Mouse (Mus musculus) CD4-positive, CD25-positive, alpha-beta regulatory T cell, adult 4 months (primary cell): Measurements from ENCODE around the gene Ggt5. TPM values are rescaled to one million over a fixed set of nuclear protein-coding genes. Genes with fewer than 3 reads are reported as not detected.
A peak's percentile ranks its signal among the peaks of the same experiment; 100 is the strongest.

Experiments used
- ATAC-seq: one replicate; pipeline ENCODE4 v1.8.0; 2017
- polyA plus RNA-seq, 2 experiments: library from polyadenylated mRNA; unstranded; fragments of 100-300 nt; shearing (Covaris generic); gene quantifications; one replicate each; pipeline ENCODE4 v1.2.1; 2017

The Ggt5 gene
- polyA plus RNA-seq, 2 experiments from 2014 or later, result 0.27 to 0.76 TPM

DNA sequence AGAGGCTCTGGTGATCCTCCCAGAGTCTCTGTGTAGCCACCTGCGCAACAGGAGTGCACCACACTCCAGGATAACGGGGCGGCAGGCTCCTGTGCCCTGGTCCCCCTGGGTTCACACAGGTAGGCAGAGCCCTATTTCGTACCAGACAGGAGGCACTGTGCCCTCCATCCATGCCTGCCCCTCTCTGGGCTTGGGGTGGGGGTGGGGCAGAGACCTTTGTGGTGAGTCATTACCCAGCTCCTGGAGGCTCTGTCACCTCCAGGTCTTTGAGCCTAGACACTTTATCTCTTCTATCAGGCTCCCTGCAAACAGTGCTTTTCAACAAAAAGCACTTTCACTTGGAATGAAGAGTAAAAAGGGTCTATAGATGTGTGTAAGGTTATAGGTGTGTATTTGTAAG is 20.3 kb upstream of the Ggt5 start:
- ATAC-seq, result no peak

DNA sequence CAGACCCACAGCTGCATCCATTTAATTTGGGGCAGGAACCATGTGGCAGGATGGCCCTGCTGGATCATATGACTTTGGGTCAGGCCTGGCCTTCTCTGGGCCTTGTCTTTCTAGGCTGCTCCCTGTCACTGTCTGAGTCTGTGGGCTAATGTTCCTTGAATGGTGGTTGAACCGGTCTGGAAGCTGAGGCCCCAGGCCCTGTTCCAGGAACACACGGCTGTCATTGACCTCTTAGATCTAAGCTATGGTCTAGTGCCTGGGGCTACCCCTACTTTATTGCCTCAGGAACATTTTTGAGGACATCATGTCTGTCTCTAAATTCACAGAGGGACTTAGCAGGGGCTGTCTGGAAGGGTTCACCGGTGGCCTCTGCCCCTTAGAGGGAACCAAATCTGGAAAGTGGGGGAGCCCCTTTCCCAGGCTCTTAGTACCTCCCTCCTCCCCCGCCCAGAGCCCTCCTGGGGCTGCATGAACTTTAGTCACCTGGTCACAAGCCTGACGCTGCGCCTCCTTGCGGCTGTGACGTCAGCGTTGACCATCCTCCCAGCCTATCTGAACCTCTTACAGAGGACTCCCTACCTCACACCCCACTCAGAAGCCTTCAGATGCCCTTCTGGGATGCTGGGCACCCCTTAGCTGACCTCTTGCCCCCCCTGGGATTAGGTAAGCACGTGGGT is 18.0 kb upstream of the Ggt5 start:
- no peak for ATAC-seq

DNA sequence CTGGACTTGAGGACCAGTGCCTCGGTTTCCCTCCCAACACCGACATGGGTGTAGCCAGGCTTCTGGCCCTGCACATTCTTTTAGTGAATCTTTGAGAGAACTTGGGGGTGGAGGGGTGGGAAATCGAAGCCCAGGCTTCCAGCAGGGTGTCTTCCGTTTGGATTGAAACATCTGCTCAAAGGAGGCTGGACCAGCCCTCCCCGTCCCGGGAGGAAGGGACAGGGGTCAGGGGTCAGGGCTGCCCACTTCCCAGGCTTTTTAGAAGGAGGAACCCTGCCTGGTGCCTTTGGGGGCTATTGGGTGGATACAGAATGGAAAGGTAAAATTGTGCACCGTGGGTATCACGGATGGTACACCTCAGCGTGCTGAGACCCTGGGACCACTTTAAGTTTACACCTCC is 17.2 kb upstream of the Ggt5 start:
- no peak for ATAC-seq

DNA sequence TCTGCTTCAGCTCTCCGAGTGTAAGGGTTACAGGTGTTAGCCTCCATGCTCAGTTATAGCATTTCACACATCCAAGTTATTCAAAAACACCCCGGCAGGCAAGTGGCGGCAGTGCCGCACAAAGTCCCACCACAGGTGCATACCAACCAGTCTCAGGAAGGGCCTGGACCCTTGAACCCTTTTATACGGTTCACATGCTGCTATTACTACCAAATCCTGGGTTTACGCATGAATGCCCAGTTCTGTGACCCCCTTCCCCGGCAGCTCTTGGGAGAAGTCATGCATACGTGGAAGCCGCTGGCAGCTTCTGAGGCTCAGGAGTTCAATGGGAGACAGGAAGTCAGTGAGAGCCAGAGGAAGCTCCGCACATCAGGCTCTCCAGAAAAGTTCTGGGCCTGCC is 16.0 kb upstream of the Ggt5 start:
- ATAC-seq, result no peak

DNA sequence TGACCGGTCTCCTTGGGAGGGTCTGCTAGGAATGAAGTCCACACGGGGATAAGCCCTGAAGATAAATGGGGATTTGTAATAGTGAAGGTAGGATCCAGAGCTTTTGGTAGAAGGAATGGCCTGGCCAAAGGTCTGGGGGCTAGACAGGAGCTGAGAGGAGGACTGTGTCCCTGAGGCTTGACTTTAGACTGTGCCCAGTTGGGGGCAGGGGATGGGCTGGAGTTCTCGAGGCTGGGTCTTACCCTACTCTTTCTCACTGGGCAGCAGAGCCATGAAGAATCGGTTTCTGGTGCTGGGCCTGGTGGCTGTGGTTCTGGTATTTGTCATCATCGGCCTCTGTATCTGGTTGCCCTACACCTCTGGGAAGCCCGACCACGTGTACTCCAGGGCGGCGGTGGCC is 15.2 kb upstream of the Ggt5 start:
- ATAC-seq, result no peak

DNA sequence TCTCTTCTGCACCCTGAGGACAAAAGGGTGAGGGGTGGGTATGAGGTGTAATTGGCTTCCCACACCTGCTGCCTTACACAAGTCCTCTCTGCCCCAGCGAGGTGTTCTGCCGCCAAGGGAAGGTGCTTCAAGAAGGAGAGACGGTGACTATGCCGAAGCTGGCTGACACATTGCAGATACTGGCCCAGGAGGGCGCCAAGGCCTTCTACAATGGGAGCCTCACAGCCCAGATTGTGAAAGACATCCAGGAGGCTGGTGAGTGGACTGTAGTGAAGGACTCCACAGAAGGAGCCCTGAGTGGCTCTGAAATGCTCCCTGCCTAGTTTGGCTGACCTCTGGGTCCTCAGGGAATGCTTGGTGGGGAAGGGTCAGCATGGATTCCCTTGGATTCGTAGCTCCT is 10.0 kb upstream of the Ggt5 start:
- no peak for ATAC-seq

DNA sequence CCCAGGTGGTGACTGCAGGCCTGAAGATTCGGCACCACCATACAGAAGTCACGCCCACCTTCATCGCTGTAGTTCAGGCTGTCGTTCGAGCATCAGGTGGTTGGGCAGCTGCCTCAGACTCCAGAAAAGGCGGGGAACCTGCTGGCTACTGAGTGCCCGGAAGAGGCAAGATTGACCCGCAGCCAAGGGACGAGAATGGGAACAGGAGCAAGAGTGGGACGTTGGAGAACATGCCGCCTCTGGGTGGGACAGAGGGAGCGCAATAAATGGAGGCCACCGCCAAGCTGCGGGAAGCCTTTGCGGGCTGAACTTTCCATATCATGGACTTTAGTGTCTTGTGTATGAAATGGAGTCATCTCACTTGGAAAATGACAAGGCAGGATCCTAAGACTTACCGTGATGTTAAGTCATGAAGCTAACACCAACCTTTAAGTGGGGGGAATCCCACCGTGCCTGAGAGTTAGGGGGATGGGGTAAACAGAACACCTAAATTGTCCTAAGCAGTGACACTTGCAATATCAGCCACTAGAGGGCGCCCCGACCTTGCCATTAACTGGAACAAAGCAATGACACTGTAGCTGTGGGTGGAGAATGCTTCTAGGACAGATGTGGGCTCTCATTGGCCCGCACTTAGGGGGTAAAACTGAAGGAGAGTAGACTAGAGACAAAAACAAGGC is 3.1 kb upstream of the Ggt5 start:
- ATAC-seq, result peak; percentile 88

DNA sequence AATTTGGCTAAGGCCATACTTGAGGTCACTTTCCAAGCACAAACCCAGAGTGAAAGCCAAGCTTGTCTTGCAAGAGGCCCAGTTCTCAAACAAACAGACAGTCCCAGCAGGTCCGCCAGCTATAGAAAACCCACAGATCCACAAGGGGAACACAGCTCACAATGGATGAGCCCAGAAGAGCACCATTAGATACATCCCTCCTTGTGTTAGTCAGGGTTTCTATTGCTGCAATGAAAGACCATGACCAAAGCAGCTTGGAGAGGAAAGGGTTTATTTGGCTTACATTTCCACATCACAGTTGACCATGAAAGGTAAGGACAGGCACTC is 2.6 kb upstream of the Ggt5 start:
- no peak for ATAC-seq

DNA sequence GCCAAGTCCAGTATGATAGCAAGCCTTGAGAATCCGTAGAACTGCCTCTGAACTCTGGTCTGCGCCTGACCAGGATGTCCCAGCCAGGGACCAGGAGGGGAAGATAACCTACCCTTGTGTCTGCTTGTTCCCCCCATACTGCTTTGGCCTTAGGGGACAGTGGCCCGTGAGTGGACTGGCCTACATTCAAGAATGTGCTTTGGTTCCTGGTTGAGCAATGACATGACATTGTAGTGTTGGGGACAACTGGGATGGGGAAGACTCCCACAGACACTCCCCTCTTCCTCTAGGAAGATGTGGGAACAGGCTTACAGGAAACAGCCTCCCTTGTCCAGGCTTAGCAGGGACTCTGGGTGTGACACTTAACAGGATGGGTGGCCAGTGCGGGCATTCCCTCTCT is 1.4 kb upstream of the Ggt5 start:
- no peak for ATAC-seq

DNA sequence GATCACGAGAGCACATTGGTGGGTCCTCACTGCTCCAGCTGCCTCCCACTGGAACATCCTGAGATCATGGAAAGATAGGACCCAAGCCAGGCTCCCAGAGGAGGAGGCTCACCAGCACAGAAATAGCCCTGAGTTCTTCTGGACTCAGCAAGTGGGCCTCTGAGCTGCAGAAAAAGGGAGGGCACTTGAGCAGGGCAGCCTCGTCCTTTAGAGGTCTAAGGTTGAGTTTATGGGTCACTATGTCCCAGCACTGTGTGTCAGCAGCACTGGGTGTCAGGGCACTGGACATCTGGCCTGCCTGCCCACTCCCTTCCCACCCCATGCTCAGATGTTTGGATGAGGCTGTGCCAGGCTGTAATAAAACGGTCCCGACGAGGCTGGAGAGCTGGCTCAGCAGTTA is 804 bp upstream of the Ggt5 start:
- no peak for ATAC-seq

DNA sequence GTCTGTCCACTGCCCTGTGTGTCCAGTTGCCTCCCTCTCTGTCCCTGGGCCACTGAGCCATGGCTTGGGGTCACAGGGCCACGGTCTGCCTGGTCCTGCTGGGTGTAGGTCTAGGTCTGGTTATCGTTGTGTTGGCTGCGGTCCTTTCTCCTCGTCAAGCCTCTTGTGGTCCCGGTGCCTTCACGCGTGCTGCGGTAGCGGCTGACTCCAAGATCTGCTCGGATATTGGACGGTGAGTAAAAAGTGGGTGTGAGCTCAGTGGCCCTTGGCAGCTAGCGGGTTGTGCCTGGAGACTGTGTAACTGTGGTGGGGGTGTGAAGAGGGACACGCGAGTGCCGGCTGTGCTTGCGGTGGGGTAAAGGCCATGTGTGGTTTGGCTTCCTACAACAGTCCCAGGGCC is 511 bp downstream of the Ggt5 start:
- ATAC-seq, result no peak

DNA sequence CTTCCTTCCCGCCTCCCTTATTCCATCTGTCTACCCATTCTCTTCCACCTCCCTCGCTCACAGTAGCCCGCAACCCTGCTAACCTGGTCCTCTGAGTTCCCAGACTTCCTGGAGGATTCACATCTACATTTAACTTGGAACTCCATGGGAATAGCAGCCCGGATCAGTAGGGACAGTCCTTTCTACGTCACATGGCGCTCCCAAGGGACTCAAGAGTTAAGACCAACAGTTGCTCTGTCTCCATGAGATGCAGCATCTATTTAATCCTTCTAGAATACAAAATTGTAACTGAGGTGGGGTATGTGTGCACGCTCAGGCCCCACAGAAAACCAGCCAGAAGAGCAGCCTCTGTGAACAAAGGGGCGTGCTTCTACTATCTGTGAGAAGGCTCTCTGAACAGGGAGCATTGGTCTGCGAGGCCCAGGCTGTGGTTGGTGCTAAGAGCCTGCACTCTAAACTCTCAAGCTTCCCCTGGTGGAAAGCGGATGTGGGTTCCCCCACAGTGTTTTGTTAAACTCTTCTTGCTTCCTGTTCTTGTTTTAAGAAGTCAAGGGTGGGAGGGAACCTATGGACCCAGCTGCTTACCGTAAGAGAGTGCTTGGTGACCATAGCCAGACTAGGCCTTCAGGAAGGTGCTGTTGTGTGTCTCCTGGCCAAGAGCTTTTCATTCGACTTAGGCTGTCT is 2.2 kb downstream of the Ggt5 start:
- peak; percentile 99 for ATAC-seq

DNA sequence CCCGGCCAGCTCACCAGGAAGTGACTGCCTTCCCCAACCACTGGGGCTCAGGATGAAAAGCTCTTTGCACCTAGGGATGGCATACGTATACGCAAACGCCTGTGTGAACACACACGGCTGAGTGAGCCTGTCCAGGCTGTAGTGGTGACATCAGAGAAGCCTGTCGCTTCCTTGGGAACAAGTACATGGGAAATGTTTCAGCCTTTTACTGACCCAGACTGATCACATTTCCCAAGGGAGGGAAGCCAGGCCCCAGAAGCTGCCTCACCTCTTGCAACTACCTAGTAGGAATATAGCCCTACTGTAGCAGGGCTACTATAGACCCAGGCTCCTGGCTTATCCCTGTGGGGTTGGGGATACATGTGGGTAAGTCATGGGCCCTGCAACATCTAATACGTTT is 3.4 kb downstream of the Ggt5 start:
- no peak for ATAC-seq

DNA sequence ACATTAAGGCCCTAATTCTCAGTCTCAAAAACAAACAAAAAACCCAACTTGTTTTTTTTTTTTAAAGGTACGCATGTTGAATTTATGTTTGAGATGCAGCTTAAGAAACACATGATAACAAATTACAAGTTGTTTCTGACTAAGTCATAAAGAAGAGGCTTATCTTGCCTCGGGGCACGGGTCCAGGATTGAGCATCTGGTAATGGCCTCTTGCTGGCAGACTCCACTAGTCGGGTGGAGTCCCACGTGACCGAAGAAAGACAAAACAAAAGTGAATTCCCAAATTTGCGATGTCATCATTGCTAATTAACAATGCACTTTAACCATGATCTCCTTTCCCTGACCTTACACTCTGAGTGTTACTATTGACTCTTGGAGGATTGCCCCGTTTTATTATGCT is 6.8 kb downstream of the Ggt5 start:
- ATAC-seq, result no peak

DNA sequence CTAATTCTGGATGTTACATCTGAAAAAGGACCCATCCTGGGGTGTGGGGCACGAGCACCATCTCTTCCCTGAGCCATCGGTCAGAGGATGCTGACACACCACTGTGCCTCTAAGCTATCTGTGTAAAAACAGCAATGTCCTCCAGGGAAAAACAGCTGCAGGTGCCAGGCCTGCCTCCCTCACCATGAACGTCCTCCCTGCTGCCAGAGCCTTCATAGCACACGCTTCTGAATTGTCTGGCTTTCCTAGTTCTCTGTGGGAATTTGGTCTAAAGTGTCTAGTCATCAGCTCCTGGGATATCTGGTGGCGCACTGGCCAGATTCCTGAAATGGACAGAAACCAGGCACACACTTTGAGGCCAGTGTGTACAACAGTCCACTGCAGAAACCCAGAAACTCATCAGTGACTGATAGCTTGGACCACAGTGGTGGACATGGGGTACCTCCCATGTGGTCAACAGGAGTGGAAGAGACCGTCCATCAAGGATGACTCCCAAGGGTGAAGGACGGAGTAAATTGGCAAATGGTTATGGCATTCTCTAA is 11.1 kb downstream of the Ggt5 start:
- no peak for ATAC-seq

DNA sequence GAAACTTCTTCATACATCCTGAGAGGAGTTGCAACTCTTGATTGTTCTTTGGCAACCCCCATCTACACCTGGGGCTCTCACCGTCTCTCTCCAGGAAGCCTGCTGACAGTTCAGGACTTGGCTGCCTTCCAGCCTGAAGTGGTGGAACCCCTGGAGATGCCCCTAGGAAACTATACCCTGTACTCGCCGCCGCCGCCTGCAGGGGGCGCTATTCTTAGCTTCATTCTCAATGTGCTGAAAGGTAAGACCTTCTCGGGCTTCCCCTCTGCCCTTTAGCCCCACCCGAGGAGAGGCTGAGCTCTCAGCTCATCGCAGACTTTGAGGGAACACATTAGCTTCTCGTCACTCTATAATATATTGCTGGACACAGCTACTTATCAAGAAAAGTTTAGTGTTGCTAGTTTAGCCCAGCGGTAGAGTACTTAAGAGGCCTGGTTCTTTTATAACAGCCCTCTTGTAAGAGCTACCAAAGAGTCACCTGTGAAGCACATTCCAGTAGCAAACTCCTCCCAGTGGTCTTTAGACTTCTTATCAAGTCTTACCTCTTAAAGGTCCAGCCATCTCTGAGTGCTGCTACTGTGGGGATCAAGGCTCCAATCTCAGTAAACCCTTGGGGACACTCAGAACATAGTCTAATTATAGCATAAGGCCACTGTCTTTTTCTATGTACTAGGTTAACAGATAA is 16.2 kb downstream of the Ggt5 start:
- ATAC-seq, result no peak

DNA sequence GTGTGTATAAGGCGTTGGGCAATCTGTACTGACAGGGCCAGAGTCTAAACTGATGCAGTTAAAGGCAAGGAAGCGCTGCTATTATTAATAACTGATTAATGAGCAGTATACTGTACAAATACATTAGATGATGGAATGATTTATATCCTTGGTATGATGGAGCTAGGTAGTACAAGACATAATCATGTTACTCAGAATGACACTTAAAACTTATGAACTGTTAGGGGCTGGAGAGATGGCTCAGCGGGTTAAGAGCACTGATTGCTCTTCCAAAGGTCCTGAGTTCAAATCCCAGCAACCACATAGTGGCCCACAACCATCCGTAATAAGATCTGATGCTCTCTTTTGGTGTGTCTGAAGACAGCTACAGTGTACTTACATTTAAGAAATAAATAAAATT is 18.1 kb downstream of the Ggt5 start:
- no peak for ATAC-seq

DNA sequence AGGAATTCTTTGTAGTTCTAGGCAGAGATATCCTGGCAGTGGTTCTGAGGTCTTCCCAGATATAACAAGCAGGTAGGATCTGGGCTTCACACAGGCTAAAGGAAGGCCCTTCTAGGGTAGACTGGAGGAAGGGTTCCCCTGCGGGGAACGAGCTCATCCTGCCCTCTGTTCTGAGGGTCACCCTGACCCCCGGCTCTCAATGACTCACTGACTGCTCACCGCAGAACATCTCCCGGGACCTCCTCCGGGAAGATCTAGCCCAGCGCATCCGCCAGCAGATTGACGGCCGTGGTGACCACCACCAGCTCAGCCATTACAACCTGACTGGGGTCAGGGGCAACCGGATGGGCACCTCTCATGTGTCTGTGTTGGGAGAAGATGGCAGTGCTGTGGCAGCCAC is 19.8 kb downstream of the Ggt5 start:
- no peak for ATAC-seq

DNA sequence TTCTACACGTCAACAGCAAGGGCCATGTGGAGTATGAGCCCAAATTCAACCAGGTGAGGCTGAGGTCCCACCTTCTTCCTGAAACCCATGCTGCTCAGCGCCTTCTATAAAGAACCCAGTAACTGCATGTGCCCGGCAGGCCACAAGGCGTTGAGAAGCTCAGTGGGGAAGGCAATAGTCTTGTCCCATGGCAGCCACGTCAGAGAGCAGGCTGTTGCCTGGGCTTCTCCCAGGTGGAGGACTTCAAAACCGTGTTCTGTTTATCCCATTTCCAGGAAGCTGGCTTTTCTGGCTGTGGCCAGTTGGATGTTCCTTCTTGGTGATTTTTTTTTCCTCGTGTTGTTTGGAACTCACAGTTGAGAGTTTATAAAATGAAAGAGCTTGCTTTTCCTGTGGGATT is 21.3 kb downstream of the Ggt5 start:
- no peak for ATAC-seq

DNA sequence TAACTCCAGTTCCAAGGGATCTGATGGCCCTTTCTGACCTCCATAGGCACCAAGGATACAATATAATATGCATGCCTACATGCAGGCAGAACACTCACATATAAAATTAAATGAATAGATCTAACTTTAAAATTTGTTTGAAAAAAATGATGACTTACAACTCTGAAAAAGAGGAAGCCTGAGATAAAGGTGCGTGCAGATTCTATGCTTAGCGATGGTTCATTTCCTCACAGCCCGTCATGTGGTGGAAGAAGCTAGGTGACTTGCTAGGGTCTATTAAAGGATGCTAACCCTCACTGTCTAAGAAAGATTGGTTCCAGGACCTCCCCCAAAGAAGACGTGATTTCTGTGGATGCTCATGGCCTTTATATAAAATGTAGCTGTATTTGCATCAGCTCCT is 26.9 kb downstream of the Ggt5 start:
- no peak for ATAC-seq

DNA sequence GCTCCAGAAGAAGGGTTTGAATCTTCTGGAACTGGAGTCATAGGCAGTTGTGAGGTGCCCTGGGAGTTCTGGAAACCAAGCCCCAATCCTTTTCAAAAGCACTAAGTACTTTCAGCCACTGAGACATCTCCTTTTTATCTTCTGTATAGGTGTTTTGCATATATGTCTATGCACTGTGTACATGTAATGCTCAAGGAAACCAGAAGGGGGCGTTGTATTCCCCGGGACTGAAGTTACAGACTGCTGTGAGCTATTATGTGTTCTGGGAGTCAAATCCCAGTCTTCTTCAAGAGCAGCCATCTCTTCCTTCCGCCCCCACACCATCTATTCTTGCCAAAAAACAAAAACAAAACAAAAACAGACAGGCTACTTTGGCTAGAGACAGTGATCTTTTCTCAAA is 31.7 kb downstream of the Ggt5 start:
- ATAC-seq, result no peak

DNA sequence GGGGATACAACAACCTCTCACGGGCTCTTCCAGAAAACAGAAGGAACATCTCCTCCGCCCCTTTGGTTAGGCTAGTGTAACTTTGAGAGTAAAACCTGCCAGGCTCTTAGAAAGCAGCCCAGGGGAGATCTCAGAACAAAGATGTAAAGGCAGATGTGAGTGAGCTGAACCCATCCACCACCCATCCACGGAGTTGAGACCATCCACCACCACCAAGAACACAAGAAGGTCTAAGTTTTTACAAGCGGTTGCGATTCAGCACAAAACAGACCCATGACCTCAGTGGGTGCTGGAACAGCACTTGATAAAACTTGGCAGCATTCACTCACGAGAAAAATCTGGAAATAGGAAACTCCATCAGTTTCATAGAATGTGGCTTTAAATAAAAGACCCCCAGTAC is 36.8 kb downstream of the Ggt5 start:
- ATAC-seq, result no peak

DNA sequence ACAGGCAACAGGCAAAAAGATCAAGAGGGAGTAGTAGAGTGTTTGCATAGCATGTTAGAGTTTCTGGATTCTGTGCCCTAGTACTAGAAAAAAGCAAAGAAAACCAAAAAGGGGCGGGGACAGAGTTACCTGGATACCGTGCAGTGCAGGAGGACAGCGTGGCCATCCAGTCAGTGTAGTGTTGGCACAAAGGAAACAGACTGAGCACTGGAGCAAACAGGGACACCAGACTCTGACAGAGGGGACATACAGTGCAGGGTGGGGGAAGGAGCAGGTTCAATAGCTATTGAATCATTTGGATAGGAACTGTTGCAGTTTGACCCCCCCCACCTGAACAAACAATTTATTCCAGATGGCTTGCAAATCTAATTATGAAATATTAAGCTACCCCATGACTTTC is 37.9 kb downstream of the Ggt5 start:
- ATAC-seq, result no peak

DNA sequence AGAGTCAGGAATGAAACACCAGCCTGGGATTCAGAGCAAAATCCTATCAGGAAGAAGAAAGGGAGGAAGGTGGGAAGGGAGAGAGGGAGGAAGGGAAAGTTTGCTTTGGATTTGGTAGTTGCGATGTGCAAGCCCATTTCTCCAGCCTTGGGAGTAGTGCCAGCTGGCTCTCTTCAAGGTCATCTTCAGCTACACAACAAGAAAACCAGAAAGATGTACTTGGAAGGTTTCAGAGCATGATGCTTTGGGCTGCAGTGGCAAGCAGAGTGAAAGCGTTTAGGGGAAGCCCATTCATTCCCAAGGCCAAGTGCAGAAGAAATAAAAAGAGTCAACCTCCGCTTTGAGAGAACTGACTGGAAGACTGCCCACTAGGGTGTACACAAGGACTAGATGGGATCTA is 38.4 kb downstream of the Ggt5 start:
- ATAC-seq, result no peak
